Mouse (Mus musculus) mouse trophoblast stem cell (cell line): ENCODE data around the gene Ppp1r14a.

Source experiments
- in situ Hi-C, 2 experiments: fragments of 300-500 bp; cut with MseI, MboI; formaldehyde crosslinking; loops; 2 replicates in 1 of 2; 3 replicates in 1 of 2; pipeline ENCODE4 v1.15.1; 2025

Gene Ppp1r14a

GRCm38 (mm10) chr7:29279924-29280323, 9.2 kb upstream of the Ppp1r14a start:
- in situ Hi-C loops, result no loop called here

- in situ Hi-C loops, result no loop called here
These were observed 8.3 kb upstream of the Ppp1r14a start for GRCm38 (mm10) chr7:29280801-29281200.

GRCm38 (mm10) chr7:29281201-29282073, 7.7 kb upstream of the Ppp1r14a start, which contains the start of gene Spint2:
TSS of gene Spint2 (minus strand) at chr7:29281912.
- in situ Hi-C loops, result no loop called here

DNA sequence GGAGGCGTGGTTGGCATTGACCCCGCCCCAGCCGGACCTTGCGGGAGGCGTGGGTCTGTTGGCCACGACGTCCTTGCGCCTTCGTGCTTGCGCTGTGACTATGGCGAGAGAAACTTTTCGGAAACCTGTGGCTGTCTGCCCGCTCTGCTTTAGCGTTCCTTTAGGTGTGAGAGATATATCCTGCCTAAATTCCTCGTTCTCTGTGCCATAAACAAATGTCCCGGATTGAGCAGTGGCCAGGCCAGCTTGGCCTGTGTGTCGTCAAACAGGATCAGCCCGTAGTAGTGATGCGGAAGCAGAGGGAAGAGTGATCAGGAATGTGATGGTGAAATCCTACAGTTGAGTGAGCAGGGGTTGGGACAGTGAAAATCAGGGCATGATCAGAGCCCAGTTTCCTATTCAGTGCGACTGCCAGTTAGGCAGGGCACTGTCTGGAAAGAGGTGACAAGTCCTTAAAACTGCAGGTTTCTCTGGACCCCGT, 7.0 kb upstream of the Ppp1r14a start:
- in situ Hi-C loops, result no loop called here

DNA sequence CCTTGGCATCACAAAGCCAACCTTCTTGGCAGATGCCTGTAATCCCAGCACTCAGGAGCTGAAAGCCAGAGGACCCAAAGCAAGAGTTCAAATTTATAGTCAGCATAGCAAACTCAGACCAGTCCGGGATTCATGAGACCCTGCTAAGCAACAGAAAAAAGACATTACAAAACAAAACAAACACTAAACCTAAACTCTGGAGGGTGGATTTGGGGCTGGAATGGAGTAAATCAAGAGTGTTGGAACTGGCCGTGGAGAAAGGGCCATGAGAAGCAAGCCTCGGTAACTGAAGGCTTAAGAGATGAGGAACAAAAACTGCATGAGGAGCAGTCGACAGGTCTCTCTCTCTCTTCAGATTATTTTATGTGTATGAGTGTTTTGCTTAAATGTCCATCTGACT, 5.2 kb upstream of the Ppp1r14a start:
- in situ Hi-C loops, result no loop called here

GRCm38 (mm10) chr7:29284523-29284922, 4.6 kb upstream of the Ppp1r14a start:
- in situ Hi-C loops, result no loop called here

DNA sequence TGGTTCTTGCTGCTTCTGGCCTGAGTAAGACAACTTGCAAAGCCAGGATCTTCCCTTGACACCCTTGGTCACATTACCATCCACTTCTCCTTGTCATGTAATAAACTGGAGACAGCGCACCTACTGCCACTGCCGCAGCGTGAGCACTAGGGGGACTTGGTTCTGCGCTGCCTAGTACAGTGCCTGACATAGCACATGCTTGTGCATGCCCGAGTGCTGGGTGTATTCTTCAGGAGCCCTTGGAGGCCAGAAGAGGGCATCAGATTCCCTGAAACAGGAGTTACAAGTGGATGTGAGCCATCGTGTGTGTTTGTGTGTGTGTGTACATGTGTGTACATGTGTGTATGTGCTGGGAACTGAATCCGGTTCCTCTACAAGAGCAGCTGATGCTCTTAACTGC, 1.6 kb upstream of the Ppp1r14a start:
- in situ Hi-C loops, result no loop called here

GRCm38 (mm10) chr7:29288079-29288478, 1.0 kb upstream of the Ppp1r14a start:
- in situ Hi-C loops, result no loop called here

DNA sequence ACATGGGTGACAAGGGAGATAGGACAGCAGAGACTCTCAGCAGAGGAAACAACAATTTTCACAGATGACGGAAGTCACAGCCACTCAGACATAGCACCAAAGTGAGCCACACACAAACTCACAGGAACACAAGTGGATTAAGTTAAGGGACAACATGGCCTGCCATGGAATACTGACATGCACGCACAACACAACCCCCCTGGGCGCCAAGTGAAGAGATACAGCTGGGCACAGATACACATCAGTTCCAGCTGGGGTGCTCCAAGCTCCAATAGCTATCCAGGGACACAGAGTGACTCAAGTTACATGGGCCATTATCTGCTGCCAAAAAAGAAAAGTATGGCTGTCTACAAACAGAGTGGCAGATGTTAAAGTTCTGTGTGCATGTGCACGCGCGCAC, 748 bp downstream of the Ppp1r14a start:
- in situ Hi-C loops, result no loop called here

- in situ Hi-C loops, result no loop called here
These were observed 1.8 kb downstream of the Ppp1r14a start for GRCm38 (mm10) chr7:29290691-29291485.

DNA sequence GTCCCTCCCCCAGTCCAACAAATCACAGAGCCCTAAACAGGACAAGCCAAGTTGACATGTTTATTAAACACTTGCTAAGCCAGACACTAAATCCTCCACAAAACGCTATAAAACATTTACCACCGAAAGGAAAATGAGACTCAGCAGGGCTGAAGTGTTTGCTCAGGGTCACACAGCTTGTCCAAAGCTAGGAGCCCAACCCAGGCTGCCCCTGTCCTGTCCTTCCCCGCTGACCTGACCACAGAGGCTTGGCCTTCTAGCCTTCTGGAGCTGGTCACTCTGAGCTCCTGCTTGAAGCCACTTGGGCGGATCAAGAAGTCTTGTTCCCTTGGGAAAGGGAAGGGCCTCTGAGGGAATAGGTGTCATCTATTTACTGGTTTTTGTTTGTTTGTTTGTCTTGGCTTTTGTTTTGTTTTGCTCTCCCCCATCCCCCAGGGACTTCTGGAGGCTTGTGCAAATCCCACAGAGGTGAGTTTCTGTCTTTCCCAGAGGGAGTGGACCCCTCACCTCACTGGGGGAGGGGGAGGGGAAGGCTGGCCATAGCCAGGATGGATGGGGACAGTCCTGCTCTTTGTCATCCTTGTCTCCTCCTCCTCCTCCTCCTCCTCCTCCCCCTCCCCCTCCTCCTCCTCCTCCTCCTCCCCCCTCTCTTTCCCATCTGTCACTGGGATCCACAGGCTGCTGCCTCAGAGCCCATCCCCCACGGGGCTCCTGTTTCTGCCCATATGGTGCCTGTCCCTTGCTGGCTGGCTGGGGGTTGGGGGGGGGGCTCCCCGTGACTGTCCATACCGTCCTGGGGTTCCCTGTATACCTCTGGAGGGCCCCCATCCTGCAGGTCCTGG, 2.7 kb downstream of the Ppp1r14a start:
- in situ Hi-C loops, result no loop called here

DNA sequence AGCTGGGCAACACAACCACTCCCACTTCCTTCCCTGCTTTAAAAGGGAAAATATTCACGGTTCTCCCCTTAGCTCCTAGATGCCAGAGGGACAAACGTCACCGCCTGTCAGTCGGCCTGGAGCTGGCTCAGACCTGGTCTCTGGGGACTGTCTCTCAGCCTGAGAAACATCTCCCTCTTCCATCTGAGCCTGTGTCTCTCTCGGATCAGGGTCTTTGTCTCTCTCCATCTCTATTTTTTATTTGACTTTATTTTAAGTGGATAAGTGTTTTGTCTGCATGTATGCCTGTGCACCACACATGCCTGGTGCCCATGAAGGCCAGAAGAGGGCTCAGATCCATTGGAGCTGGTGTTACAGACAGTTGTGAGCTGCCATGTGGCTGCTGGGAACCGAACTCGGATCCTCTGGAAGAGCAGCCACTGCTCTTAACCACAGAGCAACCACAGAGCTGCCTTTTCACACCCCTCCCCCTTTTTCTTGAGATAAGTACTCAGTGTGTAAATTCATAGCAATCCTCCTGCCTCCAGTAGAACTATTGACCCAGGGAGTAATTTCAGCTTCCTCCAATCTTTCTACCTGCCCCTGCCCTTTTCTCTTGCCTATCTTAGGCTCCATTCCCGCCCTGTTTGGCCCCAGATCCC, 3.5 kb downstream of the Ppp1r14a start:
- in situ Hi-C loops, result no loop called here

DNA sequence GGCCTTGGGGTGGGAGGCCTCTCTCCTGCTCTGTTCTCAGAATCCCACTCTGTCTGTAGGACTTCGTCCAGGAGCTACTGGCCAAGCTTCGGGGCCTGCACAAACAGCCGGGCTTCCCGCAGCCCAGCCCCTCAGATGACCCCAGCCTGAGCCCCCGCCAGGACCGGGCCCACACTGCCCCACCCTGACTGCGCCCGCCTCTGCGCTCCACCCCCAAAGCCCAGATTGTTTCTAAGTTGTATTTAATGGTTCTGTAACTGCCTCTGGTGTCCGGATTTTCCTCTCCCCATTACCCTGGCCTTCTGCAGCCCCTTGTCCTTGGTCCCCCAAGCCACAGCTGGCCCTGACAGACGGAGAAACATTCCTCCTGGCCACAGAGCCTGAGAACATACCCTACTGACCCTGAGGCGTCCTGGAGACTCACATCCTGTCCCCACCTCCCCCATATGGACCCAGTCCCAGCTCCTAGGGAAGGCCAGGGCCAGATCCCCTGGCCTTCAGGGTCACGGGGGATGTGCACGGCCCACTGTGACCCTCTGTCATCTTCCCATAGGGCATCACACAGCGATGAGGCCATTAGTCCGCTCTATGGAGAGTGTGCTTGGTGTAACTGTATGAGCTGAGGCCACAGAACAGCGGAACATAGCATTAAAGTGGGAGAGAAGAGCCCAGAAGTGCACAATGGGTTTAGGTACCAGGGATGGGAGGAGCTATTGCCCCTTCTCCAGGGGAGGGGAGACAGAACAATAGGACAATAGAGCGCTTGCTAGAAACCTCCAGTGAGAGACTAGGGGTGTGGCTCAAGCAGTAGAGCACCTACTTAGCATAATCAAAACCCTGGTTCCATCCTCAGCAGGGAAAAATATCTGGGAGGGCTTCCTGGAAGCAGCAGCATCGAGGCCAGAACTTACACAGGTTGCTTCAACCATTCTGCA, 4.3 kb downstream of the Ppp1r14a start:
- in situ Hi-C loops, result no loop called here

GRCm38 (mm10) chr7:29294111-29294761, 5.1 kb downstream of the Ppp1r14a start:
- in situ Hi-C loops, result no loop called here

DNA sequence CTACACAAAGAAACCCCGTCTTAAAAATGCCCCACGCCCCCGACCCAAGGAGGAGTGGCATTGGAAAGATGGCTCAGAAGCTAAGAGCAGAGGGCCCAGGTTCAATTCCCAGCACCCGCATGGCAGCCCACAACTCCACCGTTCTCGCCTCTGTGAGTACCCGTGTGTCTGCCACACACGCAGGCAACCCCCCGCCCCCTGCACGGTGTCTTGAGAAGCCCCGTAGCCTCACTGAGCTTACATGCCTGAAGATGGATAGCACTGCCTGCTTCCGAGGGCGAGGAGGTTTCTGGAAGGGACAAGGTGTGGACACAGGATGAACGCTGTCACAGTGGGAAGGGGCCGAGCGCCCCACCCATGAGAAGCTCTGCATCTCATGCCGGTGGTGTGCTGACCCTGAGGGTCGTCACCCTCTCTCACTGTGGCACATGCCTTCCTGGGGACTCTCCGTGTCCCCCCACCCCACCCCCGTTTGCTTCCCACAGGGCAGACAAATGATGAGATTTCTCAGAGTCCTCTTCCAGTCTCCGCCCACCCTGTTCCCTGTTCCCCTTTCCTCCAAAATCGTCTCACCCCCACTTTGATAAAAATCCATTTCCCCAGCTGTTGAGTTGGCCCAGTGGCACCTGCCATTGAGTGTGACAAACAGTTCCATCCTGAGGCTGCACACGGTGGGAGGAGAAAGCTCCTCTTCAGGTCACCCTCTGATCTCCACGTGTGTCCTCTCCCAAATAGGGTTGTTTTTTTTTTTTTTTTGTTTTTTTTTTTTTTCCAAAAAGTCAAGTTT, 6.9 kb downstream of the Ppp1r14a start:
- in situ Hi-C loops, result no loop called here

DNA sequence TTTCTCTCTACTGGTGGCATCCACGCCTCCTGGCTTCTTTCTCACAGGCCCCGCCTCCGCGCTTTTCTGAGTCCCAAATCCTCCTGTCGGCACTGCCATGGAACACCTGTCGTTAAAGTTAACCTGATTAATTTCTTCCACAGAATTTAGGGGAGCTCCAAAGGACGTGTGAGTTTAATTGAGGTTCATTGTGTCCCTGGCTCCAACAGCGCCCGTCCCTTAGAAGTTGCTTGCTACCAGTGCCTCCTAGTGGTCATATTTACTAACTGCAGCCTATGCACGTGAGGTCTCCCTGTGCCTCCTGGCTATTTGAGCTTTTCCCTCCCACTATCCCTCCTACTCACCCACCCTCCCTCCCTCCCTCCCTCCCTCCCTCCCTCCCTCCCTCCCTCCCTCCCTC, 7.9 kb downstream of the Ppp1r14a start:
- in situ Hi-C loops, result no loop called here

- in situ Hi-C loops, result loop anchor here in 1 of 2 experiments (10.0 kb wide), 1 partner anchor 214 kb away; the partner anchor contains the start of gene Sipa1l3
These were observed 12.0 kb downstream of the Ppp1r14a start for GRCm38 (mm10) chr7:29301127-29301566.

- in situ Hi-C loops, result loop anchor here in 1 of 2 experiments (10.0 kb wide), 1 partner anchor 212 kb away; the partner anchor contains the start of gene Sipa1l3
These were observed 13.5 kb downstream of the Ppp1r14a start for GRCm38 (mm10) chr7:29302641-29303040.
